Mouse (Mus musculus): ENCODE data around the gene Fam8a1.

The Fam8a1 gene

GRCm38 (mm10) chr13:46674601-46675000 is 5.3 kb downstream of the Fam8a1 start:
- DNase-seq (ENCODE audit: low spot score): no peak

DNA sequence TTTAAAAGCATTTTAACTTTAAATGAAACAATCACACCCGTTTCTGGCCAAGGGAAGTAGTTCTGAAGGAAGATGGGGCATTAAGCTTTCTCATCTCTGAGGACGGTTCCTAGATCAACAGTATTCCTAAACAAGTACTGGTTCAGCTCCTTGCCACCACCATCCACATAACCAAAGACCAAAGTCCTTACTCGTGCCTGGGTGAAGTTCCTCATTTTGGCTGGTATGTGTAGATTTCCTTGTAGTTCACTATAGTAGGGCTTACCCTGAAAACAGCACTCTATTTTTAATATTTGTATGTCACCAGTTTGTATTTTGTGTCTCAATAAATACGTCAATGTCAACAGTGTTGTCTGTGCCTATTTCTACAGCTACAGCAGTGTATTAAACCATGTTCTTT is 8.4 kb downstream of the Fam8a1 start:
- no peak for DNase-seq (ENCODE audit: low spot score)

DNA sequence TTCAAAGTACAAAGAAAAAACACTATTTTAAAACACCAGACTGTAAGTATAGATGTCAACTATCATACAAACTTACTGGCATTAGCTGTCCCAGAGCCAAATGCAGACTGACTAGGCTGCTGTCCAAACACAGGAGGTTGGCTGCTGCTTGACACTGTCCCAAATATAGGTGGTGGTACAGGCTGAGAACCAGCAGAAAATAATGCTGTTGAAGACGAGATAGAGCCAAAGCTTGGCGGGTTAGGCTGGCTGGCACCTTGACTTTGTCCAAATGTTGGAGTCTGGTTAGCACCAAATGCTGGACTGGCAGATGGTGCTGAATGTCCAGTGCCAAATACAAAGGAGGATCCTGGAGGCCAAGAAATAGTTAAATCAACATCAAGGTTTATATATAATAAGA is 13.6 kb downstream of the Fam8a1 start:
- no peak for DNase-seq (ENCODE audit: low spot score)

GRCm38 (mm10) chr13:46683370-46683769 is 14.0 kb downstream of the Fam8a1 start:
- DNase-seq (ENCODE audit: low spot score): no peak

- no peak for DNase-seq (ENCODE audit: low spot score)
Observed at GRCm38 (mm10) chr13:46690559-46691241, 21.4 kb downstream of the Fam8a1 start.

GRCm38 (mm10) chr13:46695296-46695908 is 26.1 kb downstream of the Fam8a1 start:
- no peak for DNase-seq (ENCODE audit: low spot score)

GRCm38 (mm10) chr13:46695932-46696331 is 26.6 kb downstream of the Fam8a1 start:
- no peak for DNase-seq (ENCODE audit: low spot score)

DNA sequence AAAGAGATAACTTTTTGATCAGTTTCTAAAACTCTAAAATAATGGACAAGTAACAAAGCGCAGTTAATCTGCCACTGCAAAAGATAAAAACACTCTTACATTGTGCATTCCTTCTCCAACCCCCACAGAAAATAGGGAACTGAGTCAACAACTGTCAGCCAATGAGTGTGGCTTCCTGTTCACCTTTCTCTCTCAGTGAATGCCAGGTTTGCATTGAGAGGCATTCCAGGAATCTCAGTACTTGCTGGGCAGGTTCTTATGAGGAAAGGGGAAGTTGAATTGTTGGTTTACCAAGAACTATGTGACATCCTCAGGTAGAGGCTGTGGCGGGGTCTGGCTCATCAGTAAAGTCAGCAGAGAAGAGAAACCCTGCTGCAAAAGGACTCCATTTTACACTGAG is 27.5 kb downstream of the Fam8a1 start:
- DNase-seq (ENCODE audit: low spot score): no peak

GRCm38 (mm10) chr13:46699372-46699771 is 30.1 kb downstream of the Fam8a1 start:
- DNase-seq (ENCODE audit: low spot score): no peak

DNA sequence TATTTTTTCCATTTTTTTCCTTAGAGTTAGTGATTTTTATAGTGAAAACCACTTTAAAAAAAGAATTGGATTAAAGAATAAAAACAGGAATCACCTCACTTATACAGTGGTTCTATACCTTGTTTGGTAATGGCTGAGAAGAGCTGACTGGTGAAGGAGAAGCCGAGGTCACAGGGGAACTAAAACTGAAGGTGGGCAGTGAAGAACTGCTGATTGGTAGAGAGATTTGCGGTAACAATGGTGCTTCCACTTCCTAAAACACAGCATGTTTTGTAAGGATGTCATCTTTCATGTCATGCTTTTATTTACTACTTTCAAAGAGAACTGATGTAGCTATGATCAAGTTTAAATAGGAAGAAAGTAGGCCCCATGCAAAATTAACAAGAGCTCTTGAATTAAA is 32.2 kb downstream of the Fam8a1 start:
- no peak for DNase-seq (ENCODE audit: low spot score)

DNA sequence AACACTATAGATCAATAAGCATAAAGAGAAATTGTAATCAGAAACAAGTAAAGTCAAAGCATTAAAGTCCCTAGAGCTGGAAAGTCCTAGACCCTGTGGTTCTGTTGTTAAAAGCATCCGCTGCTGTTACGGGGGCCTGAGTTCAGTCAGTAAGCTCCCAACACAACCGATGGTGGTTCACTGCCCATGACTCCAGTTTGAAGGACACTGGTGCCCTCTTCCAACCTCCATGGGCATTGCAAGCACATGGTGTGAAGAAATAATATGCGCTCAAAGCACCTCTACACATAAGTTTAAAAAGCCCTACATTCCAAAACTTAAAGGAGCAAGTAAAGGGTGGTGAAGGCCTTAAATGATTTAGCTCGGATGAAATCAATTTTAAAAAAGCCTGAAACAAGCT is 33.8 kb downstream of the Fam8a1 start:
- DNase-seq (ENCODE audit: low spot score): no peak

DNA sequence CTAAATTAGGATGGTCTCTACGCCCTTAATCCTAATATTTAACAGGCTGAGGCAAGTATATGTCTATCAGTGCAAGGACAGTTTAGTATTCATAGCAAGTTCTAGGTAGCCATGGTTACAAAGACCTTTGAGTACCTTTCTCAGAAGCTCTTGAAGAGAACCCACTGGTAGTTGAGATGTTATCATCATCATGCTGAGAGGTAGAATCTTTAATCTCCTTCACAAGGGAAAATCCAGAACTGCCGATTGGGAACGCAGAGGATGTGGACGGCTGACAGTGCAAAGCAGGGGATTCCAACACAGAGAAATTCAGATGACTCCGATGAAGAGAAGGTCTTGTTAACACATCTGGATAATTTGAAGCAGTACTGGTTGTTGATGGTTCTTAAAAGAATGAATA is 44.2 kb downstream of the Fam8a1 start:
- DNase-seq (ENCODE audit: low spot score): no peak

- peak; percentile 39 for DNase-seq (ENCODE audit: low spot score)
Observed at GRCm38 (mm10) chr13:46715976-46716639, 46.8 kb downstream of the Fam8a1 start.

DNA sequence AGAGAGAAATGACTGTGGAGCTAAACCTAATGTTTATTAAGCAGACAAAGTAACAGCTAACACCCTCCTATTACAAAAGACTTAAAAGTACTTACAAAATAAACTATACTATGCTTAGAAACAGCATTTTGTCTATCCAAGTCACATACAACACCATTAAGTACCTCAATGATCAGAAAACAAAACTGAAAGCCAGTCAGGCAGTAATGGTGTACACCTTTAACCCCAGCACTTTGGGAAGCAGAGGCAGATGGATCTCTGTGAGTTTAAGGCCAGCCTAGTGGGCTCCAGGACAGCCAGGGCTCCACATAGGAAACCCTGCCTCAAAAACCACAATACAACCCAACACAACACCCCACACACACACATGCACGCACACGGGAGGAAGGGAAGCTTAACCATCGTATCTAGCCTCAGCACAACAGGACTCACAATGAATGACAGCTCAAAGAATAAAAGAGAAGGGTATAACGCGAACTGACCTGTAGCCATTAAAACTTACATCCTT is 49.6 kb downstream of the Fam8a1 start:
- no peak for DNase-seq (ENCODE audit: low spot score)

- no peak for DNase-seq (ENCODE audit: low spot score)
Observed at GRCm38 (mm10) chr13:46721009-46721408, 51.7 kb downstream of the Fam8a1 start.

DNA sequence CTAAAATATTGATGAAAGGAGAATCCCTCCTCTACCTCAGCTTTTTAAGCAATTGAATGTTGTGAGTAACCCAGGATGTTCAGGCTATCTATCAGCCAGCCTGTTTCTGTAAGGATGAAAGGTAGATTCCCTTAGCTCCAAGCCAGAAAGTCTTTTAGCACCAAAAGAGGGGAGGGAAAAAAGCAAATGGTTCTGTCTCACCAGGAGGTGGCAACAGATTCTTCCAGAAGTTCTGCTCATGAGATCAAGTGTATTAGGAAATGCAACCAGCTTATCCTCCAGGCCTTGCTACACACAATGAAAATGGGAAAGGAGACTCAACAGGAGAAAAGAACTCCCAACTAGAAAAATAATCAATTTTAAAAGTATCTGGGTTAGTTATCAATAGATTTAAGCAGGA is 55.0 kb downstream of the Fam8a1 start:
- DNase-seq (ENCODE audit: low spot score): no peak

DNA sequence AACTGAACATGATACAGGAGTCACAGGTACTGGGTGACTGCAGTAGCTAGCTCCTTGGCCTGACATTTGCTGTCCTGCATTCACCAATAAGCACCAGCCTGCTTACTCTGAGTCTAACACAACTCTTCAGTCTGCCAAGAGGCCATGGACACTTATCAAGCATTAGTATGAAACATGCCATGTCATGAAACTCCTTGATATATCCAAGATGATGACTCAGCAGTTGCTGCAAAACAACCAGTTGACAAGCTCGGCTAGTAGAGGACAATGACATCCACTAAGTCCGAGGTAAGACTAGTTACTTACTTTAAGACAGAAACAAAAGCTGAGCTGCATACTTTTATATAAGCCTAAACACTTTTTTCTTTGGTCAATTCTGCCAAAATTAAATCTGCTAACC is 55.9 kb downstream of the Fam8a1 start:
- peak; percentile 90 for DNase-seq (ENCODE audit: low spot score)

DNA sequence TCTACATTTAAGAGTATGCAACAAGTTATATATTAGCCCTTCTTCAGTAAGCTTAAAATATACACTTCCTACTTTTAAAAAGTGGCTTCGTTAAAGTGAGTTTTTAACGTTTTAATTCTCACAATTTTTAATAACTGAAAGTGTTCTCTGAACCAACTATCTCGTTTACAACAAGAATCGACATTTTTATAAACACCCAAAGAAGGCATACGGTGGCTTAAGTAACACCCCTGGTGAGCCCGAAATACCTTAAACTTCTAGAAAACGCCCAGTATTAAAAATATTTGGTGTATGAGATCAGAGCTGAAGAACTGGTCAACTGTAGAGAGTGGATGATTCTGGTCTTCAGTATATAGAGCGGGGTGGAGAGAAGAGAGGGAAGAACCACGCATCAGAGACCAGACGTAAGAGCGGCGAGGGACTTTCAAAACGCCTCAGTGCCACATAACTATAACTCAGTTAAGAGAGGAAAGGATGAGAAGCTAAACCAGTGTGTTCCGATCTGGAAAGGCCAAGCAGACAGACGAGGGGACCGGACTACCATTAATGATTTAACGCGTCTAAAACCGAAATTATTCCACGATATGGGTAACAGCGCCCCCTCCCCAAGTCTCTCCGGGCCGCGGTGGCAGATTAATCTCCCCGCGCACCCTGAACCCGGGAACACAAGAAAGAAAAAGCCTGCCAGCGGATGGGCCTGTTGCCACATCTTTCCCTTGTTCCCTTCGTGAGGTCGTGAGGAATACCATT is 57.1 kb downstream of the Fam8a1 start:
- DNase-seq (ENCODE audit: low spot score): peak; percentile 46

- DNase-seq (ENCODE audit: low spot score): peak; percentile 60
Observed at GRCm38 (mm10) chr13:46727038-46727836, 57.9 kb downstream of the Fam8a1 start.

Data from c-Kit-positive CD71-positive TER-119-positive erythroid progenitor cells, embryonic 14.5 days (primary cell).